Mouse (Mus musculus) myocyte (in vitro differentiated cells): ENCODE results near the gene Npm1.

ENCODE experiments used
- CEBPB ChIP-seq: IDR thresholded peaks from 2 replicates; pipeline ENCODE4 v1.6.1; 2011; ENCODE audit warnings: mild to moderate bottlenecking, moderate library complexity; ENCODE audit not compliant: poor library complexity, insufficient read depth, severe bottlenecking
- E2F4 ChIP-seq: IDR thresholded peaks from one replicate; pipeline ENCODE4 v1.6.1; 2011; ENCODE audit warnings: mild to moderate bottlenecking, control low read depth, moderate library complexity; ENCODE audit not compliant: insufficient read depth
- MAX ChIP-seq: IDR thresholded peaks from one replicate; pipeline ENCODE4 v1.6.1; 2011; ENCODE audit warnings: low read depth, mild to moderate bottlenecking, control low read depth
- MYOD1 ChIP-seq, 3 experiments: IDR thresholded peaks; one replicate each; pipeline ENCODE4 v1.6.1; 2011; ENCODE audit warnings: control low read depth in 2 of 3, low read depth in 2 of 3, mild to moderate bottlenecking in 2 of 3, moderate library complexity in 1 of 3; ENCODE audit not compliant: insufficient read length in 2 of 3, control insufficient read depth in 1 of 3
- POLR2A ChIP-seq: IDR thresholded peaks from one replicate; pipeline ENCODE4 v1.6.1; 2011; ENCODE audit warnings: low read depth, mild to moderate bottlenecking, control low read depth, moderate library complexity; ENCODE audit not compliant: insufficient read length
- POLR2AphosphoS2 ChIP-seq: IDR thresholded peaks from one replicate; pipeline ENCODE4 v1.6.1; 2011; ENCODE audit warnings: low read depth, control low read depth; ENCODE audit not compliant: insufficient read length
- SRF ChIP-seq: IDR thresholded peaks from one replicate; pipeline ENCODE4 v1.6.1; 2011; ENCODE audit warnings: low read depth; ENCODE audit not compliant: control insufficient read depth, insufficient read length
- TCF12 ChIP-seq: IDR thresholded peaks from one replicate; pipeline ENCODE4 v1.6.1; 2011; ENCODE audit warnings: mild to moderate bottlenecking, control low read depth; ENCODE audit not compliant: poor library complexity, insufficient read depth, severe bottlenecking
- TCF3 ChIP-seq: IDR thresholded peaks from one replicate; pipeline ENCODE4 v1.6.1; 2011; ENCODE audit warnings: low read depth, control low read depth; ENCODE audit not compliant: insufficient read length
- USF1 ChIP-seq: IDR thresholded peaks from one replicate; pipeline ENCODE4 v1.6.1; 2011; ENCODE audit warnings: low read depth, mild to moderate bottlenecking, control low read depth, moderate library complexity

- TF ChIP-seq POLR2A (no peak), MYOD1 (IDR thresholded peaks at IDR 0.05; ENCODE audit: control insufficient read depth in 1 of 3, insufficient read length in 2 of 3, low read depth in 2 of 3) (no peak), POLR2AphosphoS2 (no peak), SRF (no peak), USF1 (no peak), TCF12 (no peak), CEBPB (no peak), E2F4 (no peak), TCF3 (no peak), MAX (no peak)
These were observed 40.0 kb upstream of the Npm1 start for GRCm38 (mm10) chr11:33202972-33203371.
